Mouse (Mus musculus): ENCODE data around the gene Tmem238l. TPM values are rescaled to one million over a fixed set of nuclear protein-coding genes. Genes with fewer than 3 reads are reported as not detected.

Tmem238l gene
- polyA plus RNA-seq (2016; fragmentation: Nextera tagmentation; extraction: Ambion mirVana) = not detected in 2 replicates

GRCm38 (mm10) chr11:66956303-66956702, at the start of gene Tmem238l:
Gene Tmem238l, plus strand, starts transcription at chr11:66956638.
- H3K27me3 ChIP-seq (replicated peaks) = no peaks in the 10 kb centered on the region
- H3K27ac ChIP-seq = no peak within 1 kb of the TSS
- H3K4me3 ChIP-seq = no peak within 1 kb of the TSS
- H3K9me3 ChIP-seq (replicated peaks) = no peaks in the 10 kb centered on the region
- H3K36me3 ChIP-seq = no peaks in the 10 kb centered on the region
- no peak for ATAC-seq
- no peak within 1 kb of the TSS for H3K9ac ChIP-seq
- no peak within 1 kb of the TSS for H3K4me2 ChIP-seq
- WGBS (ENCODE audit: insufficient replicate concordance) = 65% methylated on average over 9 of the region's 9 CpGs
- H3K4me1 ChIP-seq = no peaks in the 10 kb centered on the region

GRCm38 (mm10) chr11:66911811-66912210, 44.6 kb upstream of the Tmem238l start, which contains the start of gene Pirt:
Gene Pirt, plus strand, starts transcription at chr11:66911981.
- H3K27me3 ChIP-seq (replicated peaks) = peaks cover 23% of the 10 kb centered on the region
- no peaks in the 10 kb centered on the region for H3K36me3 ChIP-seq
- 33% methylated on average over 10 of the region's 10 CpGs for WGBS (ENCODE audit: insufficient replicate concordance)
- H3K4me2 ChIP-seq = peak within 1 kb of the TSS; percentile 47
- H3K9me3 ChIP-seq (replicated peaks) = no peaks in the 10 kb centered on the region
- H3K27ac ChIP-seq = peak within 1 kb of the TSS; percentile 75
- H3K4me1 ChIP-seq = peaks cover 32% of the 10 kb centered on the region
- no peak for ATAC-seq
- 0 out of 2 replicates have a peak within 1 kb of the TSS, but pooled peaks have one; percentile 12 for H3K4me3 ChIP-seq
- no peak within 1 kb of the TSS for H3K9ac ChIP-seq

- H3K4me3 ChIP-seq = 0 out of 2 replicates have a peak overlapping the region, but pooled peaks have one; percentile 12
- H3K9ac ChIP-seq = 0 out of 2 replicates have a peak overlapping the region, but pooled peaks have one; percentile 12
- no peaks in the 10 kb centered on the region for H3K36me3 ChIP-seq
- H3K4me2 ChIP-seq = peak overlapping the region; percentile 47
- H3K4me1 ChIP-seq = peaks cover 32% of the 10 kb centered on the region
- ATAC-seq = peak; percentile 96
- H3K9me3 ChIP-seq (replicated peaks) = no peaks in the 10 kb centered on the region
- 17% methylated on average over 17 of the region's 17 CpGs for WGBS (ENCODE audit: insufficient replicate concordance)
- H3K27ac ChIP-seq = peak overlapping the region; percentile 75
- H3K27me3 ChIP-seq (replicated peaks) = peaks cover 23% of the 10 kb centered on the region
Measured at GRCm38 (mm10) chr11:66912531-66913458, 43.6 kb upstream of the Tmem238l start.

- 29% methylated on average over 3 of the region's 3 CpGs for WGBS (ENCODE audit: insufficient replicate concordance)
- H3K27ac ChIP-seq = no peak overlapping the region
- no peak for ATAC-seq
- no peaks in the 10 kb centered on the region for H3K9me3 ChIP-seq (replicated peaks)
- peaks cover 32% of the 10 kb centered on the region for H3K4me1 ChIP-seq
- no peak overlapping the region for H3K4me3 ChIP-seq
- H3K4me2 ChIP-seq = 0 out of 2 replicates have a peak overlapping the region, but pooled peaks have one; percentile 1
- H3K36me3 ChIP-seq = no peaks in the 10 kb centered on the region
- H3K9ac ChIP-seq = no peak overlapping the region
- peaks cover 23% of the 10 kb centered on the region for H3K27me3 ChIP-seq (replicated peaks)
Measured at GRCm38 (mm10) chr11:66914249-66914648, 42.2 kb upstream of the Tmem238l start.

- Histone ChIP-seq H3K27me3 (replicated peaks) (peaks cover 7% of the 10 kb centered on the region; the same call in 1 of the 2 replicates), H3K4me1 (no peaks in the 10 kb centered on the region), H3K9ac (no peak overlapping the region), H3K27ac (no peak overlapping the region), H3K4me3 (no peak overlapping the region), H3K9me3 (replicated peaks) (no peaks in the 10 kb centered on the region), H3K4me2 (no peak overlapping the region), H3K36me3 (no peaks in the 10 kb centered on the region)
- 46% methylated on average over 2 of the region's 2 CpGs for WGBS (ENCODE audit: insufficient replicate concordance)
- ATAC-seq = no peak
Measured at GRCm38 (mm10) chr11:66920012-66920411, 36.4 kb upstream of the Tmem238l start.

- Histone ChIP-seq H3K4me3 (no peak overlapping the region), H3K4me1 (no peaks in the 10 kb centered on the region), H3K27me3 (replicated peaks) (peaks cover 7% of the 10 kb centered on the region; the same call in 1 of the 2 replicates), H3K36me3 (no peaks in the 10 kb centered on the region), H3K27ac (no peak overlapping the region), H3K4me2 (no peak overlapping the region), H3K9me3 (replicated peaks) (no peaks in the 10 kb centered on the region), H3K9ac (no peak overlapping the region)
- ATAC-seq = no peak
- WGBS (ENCODE audit: insufficient replicate concordance) = 62% methylated on average over 11 of the region's 11 CpGs
Measured at GRCm38 (mm10) chr11:66924095-66924823, 32.2 kb upstream of the Tmem238l start.

GRCm38 (mm10) chr11:66928311-66928710, 28.1 kb upstream of the Tmem238l start:
- Histone ChIP-seq H3K27ac (no peak overlapping the region), H3K9ac (no peak overlapping the region), H3K4me2 (no peak overlapping the region), H3K9me3 (replicated peaks) (no peaks in the 10 kb centered on the region), H3K36me3 (no peaks in the 10 kb centered on the region), H3K4me1 (no peaks in the 10 kb centered on the region), H3K27me3 (replicated peaks) (no peaks in the 10 kb centered on the region), H3K4me3 (no peak overlapping the region)
- no peak for ATAC-seq
- 46% methylated on average over 3 of the region's 3 CpGs for WGBS (ENCODE audit: insufficient replicate concordance)

GRCm38 (mm10) chr11:66932827-66933599, 23.4 kb upstream of the Tmem238l start:
- Histone ChIP-seq H3K4me3 (no peak overlapping the region), H3K4me2 (no peak overlapping the region), H3K4me1 (no peaks in the 10 kb centered on the region), H3K27me3 (replicated peaks) (no peaks in the 10 kb centered on the region), H3K9me3 (replicated peaks) (no peaks in the 10 kb centered on the region), H3K36me3 (no peaks in the 10 kb centered on the region), H3K27ac (no peak overlapping the region), H3K9ac (no peak overlapping the region)
- WGBS (ENCODE audit: insufficient replicate concordance) = 69% methylated on average over 9 of the region's 9 CpGs
- no peak for ATAC-seq

- no peak overlapping the region for H3K27ac ChIP-seq
- H3K4me3 ChIP-seq = no peak overlapping the region
- no peak overlapping the region for H3K9ac ChIP-seq
- no peaks in the 10 kb centered on the region for H3K9me3 ChIP-seq (replicated peaks)
- 53% methylated on average over 7 of the region's 7 CpGs for WGBS (ENCODE audit: insufficient replicate concordance)
- H3K27me3 ChIP-seq (replicated peaks) = no peaks in the 10 kb centered on the region
- no peak overlapping the region for H3K4me2 ChIP-seq
- H3K4me1 ChIP-seq = no peaks in the 10 kb centered on the region
- ATAC-seq = no peak
- no peaks in the 10 kb centered on the region for H3K36me3 ChIP-seq
Measured at GRCm38 (mm10) chr11:66934428-66935173, 21.8 kb upstream of the Tmem238l start.

- no peak overlapping the region for H3K9ac ChIP-seq
- H3K36me3 ChIP-seq = no peaks in the 10 kb centered on the region
- H3K9me3 ChIP-seq (replicated peaks) = no peaks in the 10 kb centered on the region
- no peak overlapping the region for H3K4me2 ChIP-seq
- ATAC-seq = no peak
- WGBS (ENCODE audit: insufficient replicate concordance) = 66% methylated on average over 5 of the region's 5 CpGs
- no peak overlapping the region for H3K4me3 ChIP-seq
- H3K4me1 ChIP-seq = no peaks in the 10 kb centered on the region
- H3K27me3 ChIP-seq (replicated peaks) = no peaks in the 10 kb centered on the region
- no peak overlapping the region for H3K27ac ChIP-seq
Measured at GRCm38 (mm10) chr11:66942011-66942410, 14.4 kb upstream of the Tmem238l start.

GRCm38 (mm10) chr11:66945224-66945767, 11.1 kb upstream of the Tmem238l start:
- Histone ChIP-seq H3K27ac (no peak overlapping the region), H3K27me3 (replicated peaks) (no peaks in the 10 kb centered on the region), H3K36me3 (no peaks in the 10 kb centered on the region), H3K4me3 (no peak overlapping the region), H3K4me1 (no peaks in the 10 kb centered on the region), H3K9me3 (replicated peaks) (no peaks in the 10 kb centered on the region), H3K4me2 (no peak overlapping the region), H3K9ac (no peak overlapping the region)
- 36% methylated on average over 2 of the region's 2 CpGs for WGBS (ENCODE audit: insufficient replicate concordance)
- no peak for ATAC-seq

Data from liver, embryonic 12.5 days (tissue).